Mouse (Mus musculus): Measurements from ENCODE around the gene Taf12. TPM values are rescaled to one million over a fixed set of nuclear protein-coding genes. Genes with fewer than 3 reads are reported as not detected.
A peak's percentile ranks its signal among the peaks of the same experiment; 100 is the strongest.

Taf12 gene
- polyA plus RNA-seq, 1 experiment from 2014 or later, result 39.8 TPM

- no peaks in the 10 kb centered on the region for H3K9me3 ChIP-seq (ENCODE audit: control insufficient read depth, low read length)
- peak overlapping the region; percentile 85 for H3K9ac ChIP-seq (ENCODE audit: low read depth, low read length)
- peak overlapping the region; percentile 78 for H3K4me3 ChIP-seq (ENCODE audit: low read length)
- H3K27me3 ChIP-seq (replicated peaks; ENCODE audit: control insufficient read depth, insufficient read depth, low read length), result no peaks in the 10 kb centered on the region
- H3K4me1 ChIP-seq (ENCODE audit: control insufficient read depth, insufficient read depth, low read length), result peaks cover 5% of the 10 kb centered on the region
- H3K4me2 ChIP-seq (ENCODE audit: low read depth, low read length), result peak overlapping the region; percentile 88
- peak overlapping the region; percentile 94 for H3K27ac ChIP-seq (ENCODE audit: low read length)
- peaks cover 18% of the 10 kb centered on the region; the same call in 1 of the 2 replicates for H3K36me3 ChIP-seq (ENCODE audit: control insufficient read depth, insufficient read depth, low read length)
- ATAC-seq, result peak; percentile 86
- WGBS, result under 1% methylated on average over 41 of the region's 41 CpGs
These were observed 34.4 kb downstream of the Taf12 start for GRCm38 (mm10) chr4:132308437-132309139.

- Histone ChIP-seq H3K4me3 (ENCODE audit: low read length) (peak overlapping the region; percentile 78), H3K4me1 (ENCODE audit: control insufficient read depth, insufficient read depth, low read length) (peaks cover 5% of the 10 kb centered on the region), H3K27ac (ENCODE audit: low read length) (peak overlapping the region; percentile 94), H3K4me2 (ENCODE audit: low read depth, low read length) (peak overlapping the region; percentile 88), H3K9me3 (ENCODE audit: control insufficient read depth, low read length) (no peaks in the 10 kb centered on the region), H3K27me3 (replicated peaks; ENCODE audit: control insufficient read depth, insufficient read depth, low read length) (no peaks in the 10 kb centered on the region), H3K36me3 (ENCODE audit: control insufficient read depth, insufficient read depth, low read length) (peaks cover 18% of the 10 kb centered on the region; the same call in 1 of the 2 replicates), H3K9ac (ENCODE audit: low read depth, low read length) (peak overlapping the region; percentile 85)
- no peak for ATAC-seq
- 1% methylated on average over 15 of the region's 15 CpGs for WGBS
These were observed 35.1 kb downstream of the Taf12 start for GRCm38 (mm10) chr4:132309140-132309848.

GRCm38 (mm10) chr4:132309849-132310472, 35.8 kb downstream of the Taf12 start:
- Histone ChIP-seq H3K27ac (ENCODE audit: low read length) (peak overlapping the region; percentile 94), H3K9ac (ENCODE audit: low read depth, low read length) (peak overlapping the region; percentile 85), H3K27me3 (replicated peaks; ENCODE audit: control insufficient read depth, insufficient read depth, low read length) (no peaks in the 10 kb centered on the region), H3K9me3 (ENCODE audit: control insufficient read depth, low read length) (no peaks in the 10 kb centered on the region), H3K4me2 (ENCODE audit: low read depth, low read length) (peak overlapping the region; percentile 88), H3K4me3 (ENCODE audit: low read length) (peak overlapping the region; percentile 78), H3K4me1 (ENCODE audit: control insufficient read depth, insufficient read depth, low read length) (peaks cover 5% of the 10 kb centered on the region), H3K36me3 (ENCODE audit: control insufficient read depth, insufficient read depth, low read length) (peaks cover 18% of the 10 kb centered on the region; the same call in 1 of the 2 replicates)
- peak; percentile 65 for ATAC-seq
- WGBS, result 30% methylated on average over 10 of the region's 10 CpGs

GRCm38 (mm10) chr4:132311209-132311608, 37.0 kb downstream of the Taf12 start:
- H3K27me3 ChIP-seq (replicated peaks; ENCODE audit: control insufficient read depth, insufficient read depth, low read length), result no peaks in the 10 kb centered on the region
- peaks cover 18% of the 10 kb centered on the region; the same call in 1 of the 2 replicates for H3K36me3 ChIP-seq (ENCODE audit: control insufficient read depth, insufficient read depth, low read length)
- 50% methylated on average over 1 of the region's 1 CpGs for WGBS
- no peak overlapping the region for H3K27ac ChIP-seq (ENCODE audit: low read length)
- peaks cover 5% of the 10 kb centered on the region for H3K4me1 ChIP-seq (ENCODE audit: control insufficient read depth, insufficient read depth, low read length)
- no peak overlapping the region for H3K9ac ChIP-seq (ENCODE audit: low read depth, low read length)
- H3K9me3 ChIP-seq (ENCODE audit: control insufficient read depth, low read length), result no peaks in the 10 kb centered on the region
- no peak for ATAC-seq
- H3K4me3 ChIP-seq (ENCODE audit: low read length), result no peak overlapping the region
- no peak overlapping the region for H3K4me2 ChIP-seq (ENCODE audit: low read depth, low read length)

GRCm38 (mm10) chr4:132311801-132312200, 37.6 kb downstream of the Taf12 start:
- Histone ChIP-seq H3K36me3 (ENCODE audit: control insufficient read depth, insufficient read depth, low read length) (peaks cover 18% of the 10 kb centered on the region; the same call in 1 of the 2 replicates), H3K9me3 (ENCODE audit: control insufficient read depth, low read length) (no peaks in the 10 kb centered on the region), H3K27me3 (replicated peaks; ENCODE audit: control insufficient read depth, insufficient read depth, low read length) (no peaks in the 10 kb centered on the region), H3K4me3 (ENCODE audit: low read length) (no peak overlapping the region), H3K9ac (ENCODE audit: low read depth, low read length) (no peak overlapping the region), H3K4me2 (ENCODE audit: low read depth, low read length) (no peak overlapping the region), H3K4me1 (ENCODE audit: control insufficient read depth, insufficient read depth, low read length) (peaks cover 5% of the 10 kb centered on the region), H3K27ac (ENCODE audit: low read length) (no peak overlapping the region)
- ATAC-seq, result no peak
- WGBS, result 55% methylated on average over 3 of the region's 3 CpGs

GRCm38 (mm10) chr4:132312627-132313026, 38.5 kb downstream of the Taf12 start:
- no peak overlapping the region for H3K27ac ChIP-seq (ENCODE audit: low read length)
- no peak overlapping the region for H3K4me3 ChIP-seq (ENCODE audit: low read length)
- no peaks in the 10 kb centered on the region for H3K9me3 ChIP-seq (ENCODE audit: control insufficient read depth, low read length)
- peaks cover 18% of the 10 kb centered on the region; the same call in 1 of the 2 replicates for H3K36me3 ChIP-seq (ENCODE audit: control insufficient read depth, insufficient read depth, low read length)
- 84% methylated on average over 5 of the region's 5 CpGs for WGBS
- H3K4me2 ChIP-seq (ENCODE audit: low read depth, low read length), result no peak overlapping the region
- H3K9ac ChIP-seq (ENCODE audit: low read depth, low read length), result no peak overlapping the region
- no peaks in the 10 kb centered on the region for H3K27me3 ChIP-seq (replicated peaks; ENCODE audit: control insufficient read depth, insufficient read depth, low read length)
- peaks cover 5% of the 10 kb centered on the region for H3K4me1 ChIP-seq (ENCODE audit: control insufficient read depth, insufficient read depth, low read length)
- no peak for ATAC-seq

- Histone ChIP-seq H3K9me3 (ENCODE audit: control insufficient read depth, low read length) (no peaks in the 10 kb centered on the region), H3K36me3 (ENCODE audit: control insufficient read depth, insufficient read depth, low read length) (peaks cover 21% of the 10 kb centered on the region), H3K27ac (ENCODE audit: low read length) (no peak overlapping the region), H3K9ac (ENCODE audit: low read depth, low read length) (no peak overlapping the region), H3K27me3 (replicated peaks; ENCODE audit: control insufficient read depth, insufficient read depth, low read length) (no peaks in the 10 kb centered on the region), H3K4me2 (ENCODE audit: low read depth, low read length) (no peak overlapping the region), H3K4me3 (ENCODE audit: low read length) (no peak overlapping the region), H3K4me1 (ENCODE audit: control insufficient read depth, insufficient read depth, low read length) (no peaks in the 10 kb centered on the region)
- 68% methylated on average over 8 of the region's 8 CpGs for WGBS
- peak; percentile 69; the same call in 1 of the 2 replicates for ATAC-seq
These were observed 41.5 kb downstream of the Taf12 start for GRCm38 (mm10) chr4:132315711-132316110.

GRCm38 (mm10) chr4:132326481-132326880, 52.3 kb downstream of the Taf12 start:
- H3K27ac ChIP-seq (ENCODE audit: low read length), result no peak overlapping the region
- no peak overlapping the region for H3K4me2 ChIP-seq (ENCODE audit: low read depth, low read length)
- WGBS, result 77% methylated on average over 5 of the region's 5 CpGs

GRCm38 (mm10) chr4:132328391-132328982, 54.3 kb downstream of the Taf12 start:
- H3K9me3 ChIP-seq (ENCODE audit: control insufficient read depth, low read length), result no peaks in the 10 kb centered on the region
- peak overlapping the region; percentile 94; the same call in 1 of the 2 replicates for H3K27ac ChIP-seq (ENCODE audit: low read length)
- peaks cover 7% of the 10 kb centered on the region for H3K4me1 ChIP-seq (ENCODE audit: control insufficient read depth, insufficient read depth, low read length)
- H3K9ac ChIP-seq (ENCODE audit: low read depth, low read length), result peak overlapping the region; percentile 96
- peak overlapping the region; percentile 78 for H3K4me3 ChIP-seq (ENCODE audit: low read length)
- ATAC-seq, result no peak
- H3K36me3 ChIP-seq (ENCODE audit: control insufficient read depth, insufficient read depth, low read length), result peaks cover 6% of the 10 kb centered on the region; the same call in 1 of the 2 replicates
- H3K4me2 ChIP-seq (ENCODE audit: low read depth, low read length), result peak overlapping the region; percentile 82
- H3K27me3 ChIP-seq (replicated peaks; ENCODE audit: control insufficient read depth, insufficient read depth, low read length), result no peaks in the 10 kb centered on the region
- 48% methylated on average over 14 of the region's 14 CpGs for WGBS

More at GRCm38 (mm10) chr4:132326481-132326880, 52.3 kb downstream of the Taf12 start:
- ATAC-seq, result no peak
- H3K4me3 ChIP-seq (ENCODE audit: low read length), result no peak overlapping the region
- H3K9me3 ChIP-seq (ENCODE audit: control insufficient read depth, low read length), result no peaks in the 10 kb centered on the region
- peaks cover 7% of the 10 kb centered on the region; the same call in 1 of the 2 replicates for H3K36me3 ChIP-seq (ENCODE audit: control insufficient read depth, insufficient read depth, low read length)
- no peak overlapping the region for H3K9ac ChIP-seq (ENCODE audit: low read depth, low read length)
- H3K4me1 ChIP-seq (ENCODE audit: control insufficient read depth, insufficient read depth, low read length), result peaks cover 7% of the 10 kb centered on the region
- H3K27me3 ChIP-seq (replicated peaks; ENCODE audit: control insufficient read depth, insufficient read depth, low read length), result no peaks in the 10 kb centered on the region

All from intestine, embryonic 16.5 days (tissue).